Mouse (Mus musculus): ENCODE data around the gene Mpo. TPM values are rescaled to one million over a fixed set of nuclear protein-coding genes. Genes with fewer than 3 reads are reported as not detected.

Gene Mpo
- polyA plus RNA-seq, 1 experiment, result 0.51 TPM

DNA sequence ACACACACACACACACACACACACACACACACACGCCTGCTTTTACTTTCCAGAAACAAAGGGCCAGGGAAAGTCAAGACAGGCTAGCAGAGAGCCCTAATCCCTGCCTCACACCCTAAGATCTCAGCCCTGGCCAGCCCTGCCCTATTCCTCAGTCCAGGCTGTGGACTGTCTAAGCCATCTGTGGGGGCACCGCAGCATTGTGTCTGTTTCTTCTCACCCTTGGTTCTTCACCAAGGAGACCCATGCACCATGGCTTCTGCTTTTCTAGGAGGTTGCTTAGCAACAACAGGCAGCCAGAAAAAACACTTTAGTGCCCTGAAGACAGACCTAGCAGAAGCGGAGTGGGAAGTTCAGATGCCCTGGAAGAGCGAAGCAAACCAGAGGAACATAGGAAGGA lies 18.0 kb downstream of the Mpo start:
- DNase-seq (ENCODE audit: low read depth), result peak; percentile 49
- TF ChIP-seq POLR2A (IDR thresholded peaks at IDR 0.05; ENCODE audit: borderline replicate concordance, extremely low read depth, insufficient read depth, insufficient read length, poor library complexity, severe bottlenecking) (no peak), CTCF (IDR thresholded peaks at IDR 0.05; ENCODE audit: borderline replicate concordance, extremely low read depth, insufficient read depth, insufficient read length) (no peak)

DNA sequence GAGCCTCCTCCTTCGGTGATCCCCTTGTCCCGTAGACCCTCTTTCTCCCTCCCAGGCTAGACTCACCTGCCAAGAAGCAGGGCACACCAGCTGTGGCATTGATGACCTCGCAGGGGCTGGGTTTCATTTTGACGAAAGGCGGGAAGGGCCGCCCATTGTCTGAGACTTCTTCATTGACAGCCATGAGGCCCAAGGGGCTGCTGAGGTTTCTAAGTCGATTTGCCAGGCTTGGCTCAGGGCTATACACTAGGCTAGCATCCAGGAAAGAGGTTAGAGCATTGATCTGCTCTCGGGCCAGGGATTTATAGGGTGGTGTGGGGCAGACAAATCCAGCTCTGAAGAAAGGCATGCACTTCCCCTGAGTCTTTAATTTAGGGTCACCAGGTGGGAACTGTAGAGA lies 21.4 kb downstream of the Mpo start:
- no peak for DNase-seq (ENCODE audit: low read depth)
- TF ChIP-seq POLR2A (IDR thresholded peaks at IDR 0.05; ENCODE audit: borderline replicate concordance, extremely low read depth, insufficient read depth, insufficient read length, poor library complexity, severe bottlenecking) (no peak), CTCF (IDR thresholded peaks at IDR 0.05; ENCODE audit: borderline replicate concordance, extremely low read depth, insufficient read depth, insufficient read length) (no peak)

DNA sequence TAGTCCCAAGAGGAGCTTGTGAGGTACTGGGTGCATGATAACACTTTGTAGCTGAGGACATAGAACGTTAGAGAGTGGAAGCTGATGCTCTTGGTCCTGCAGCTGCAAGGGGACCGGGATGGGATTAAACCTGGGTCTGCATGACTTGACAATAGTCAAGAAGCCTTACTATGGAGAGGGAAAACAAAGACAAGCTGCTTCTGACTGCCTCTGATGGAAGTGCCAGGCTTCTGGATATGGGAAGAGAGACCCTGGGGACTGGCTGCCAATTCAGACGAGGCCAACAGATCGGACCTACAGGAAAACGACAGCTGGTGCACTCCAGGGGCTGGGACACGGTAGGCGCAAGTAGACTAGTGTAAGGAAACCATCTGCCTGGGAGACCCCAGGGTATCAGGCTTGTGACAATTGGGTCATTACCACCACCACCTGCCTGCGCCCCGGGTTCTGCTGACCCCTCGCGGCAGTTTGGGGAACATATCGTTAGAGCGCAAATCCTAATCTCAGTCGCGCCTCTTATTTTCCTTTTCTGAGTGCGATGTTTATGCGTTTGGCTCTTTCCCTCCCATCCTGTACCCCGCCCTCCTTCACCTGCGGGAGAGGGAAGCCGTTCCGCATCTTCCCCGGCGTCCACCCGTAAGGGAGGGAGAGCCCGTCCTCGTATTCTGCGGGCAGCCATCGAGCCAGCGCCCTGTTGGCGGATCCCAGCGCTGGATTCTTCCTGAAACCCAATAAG lies 23.5 kb downstream of the Mpo start:
- DNase-seq (ENCODE audit: low read depth), result peak; percentile 88
- TF ChIP-seq CTCF (IDR thresholded peaks at IDR 0.05; ENCODE audit: borderline replicate concordance, extremely low read depth, insufficient read depth, insufficient read length) (peak; percentile 87), POLR2A (IDR thresholded peaks at IDR 0.05; ENCODE audit: borderline replicate concordance, extremely low read depth, insufficient read depth, insufficient read length, poor library complexity, severe bottlenecking) (no peak)

DNA sequence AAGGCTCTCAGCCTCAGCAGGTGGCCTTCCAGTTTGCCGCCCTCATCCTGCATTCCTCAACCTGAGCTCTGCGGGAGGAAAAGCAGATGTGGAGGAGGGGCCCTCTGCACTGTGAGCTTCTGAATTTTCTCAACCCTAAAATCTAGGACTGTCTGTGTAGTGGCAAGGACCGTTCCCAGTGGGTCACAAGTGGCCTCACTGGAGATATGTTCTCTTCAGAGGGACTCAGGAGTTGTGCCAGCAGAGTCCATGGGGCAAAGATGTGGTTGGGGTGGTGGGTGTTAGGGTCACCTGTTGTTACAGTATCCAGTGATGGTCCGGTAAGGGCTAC lies 24.0 kb downstream of the Mpo start:
- no peak for DNase-seq (ENCODE audit: low read depth)
- TF ChIP-seq CTCF (IDR thresholded peaks at IDR 0.05; ENCODE audit: borderline replicate concordance, extremely low read depth, insufficient read depth, insufficient read length) (no peak), POLR2A (IDR thresholded peaks at IDR 0.05; ENCODE audit: borderline replicate concordance, extremely low read depth, insufficient read depth, insufficient read length, poor library complexity, severe bottlenecking) (no peak)

DNA sequence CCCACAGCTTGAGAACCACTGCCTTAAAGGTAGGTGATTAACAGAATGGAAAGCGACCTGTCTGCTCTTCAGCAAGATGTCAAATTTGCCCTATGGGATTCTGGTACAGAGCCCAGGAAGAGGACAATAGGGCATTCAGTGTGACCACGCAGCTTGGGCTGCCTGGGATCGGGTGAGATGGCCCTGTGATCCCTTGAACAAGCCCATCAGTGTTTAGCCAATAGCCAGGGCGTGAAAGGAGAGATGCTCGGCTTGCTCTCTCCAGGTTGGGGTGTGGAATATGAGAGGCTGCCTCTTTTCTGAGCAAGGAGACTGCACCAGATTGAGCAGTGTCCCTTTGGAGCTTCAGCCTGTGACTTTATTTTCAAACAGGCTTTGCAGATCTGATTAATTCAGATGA lies 28.1 kb downstream of the Mpo start:
- DNase-seq (ENCODE audit: low read depth), result no peak
- TF ChIP-seq POLR2A (IDR thresholded peaks at IDR 0.05; ENCODE audit: borderline replicate concordance, extremely low read depth, insufficient read depth, insufficient read length, poor library complexity, severe bottlenecking) (no peak), CTCF (IDR thresholded peaks at IDR 0.05; ENCODE audit: borderline replicate concordance, extremely low read depth, insufficient read depth, insufficient read length) (no peak)

DNA sequence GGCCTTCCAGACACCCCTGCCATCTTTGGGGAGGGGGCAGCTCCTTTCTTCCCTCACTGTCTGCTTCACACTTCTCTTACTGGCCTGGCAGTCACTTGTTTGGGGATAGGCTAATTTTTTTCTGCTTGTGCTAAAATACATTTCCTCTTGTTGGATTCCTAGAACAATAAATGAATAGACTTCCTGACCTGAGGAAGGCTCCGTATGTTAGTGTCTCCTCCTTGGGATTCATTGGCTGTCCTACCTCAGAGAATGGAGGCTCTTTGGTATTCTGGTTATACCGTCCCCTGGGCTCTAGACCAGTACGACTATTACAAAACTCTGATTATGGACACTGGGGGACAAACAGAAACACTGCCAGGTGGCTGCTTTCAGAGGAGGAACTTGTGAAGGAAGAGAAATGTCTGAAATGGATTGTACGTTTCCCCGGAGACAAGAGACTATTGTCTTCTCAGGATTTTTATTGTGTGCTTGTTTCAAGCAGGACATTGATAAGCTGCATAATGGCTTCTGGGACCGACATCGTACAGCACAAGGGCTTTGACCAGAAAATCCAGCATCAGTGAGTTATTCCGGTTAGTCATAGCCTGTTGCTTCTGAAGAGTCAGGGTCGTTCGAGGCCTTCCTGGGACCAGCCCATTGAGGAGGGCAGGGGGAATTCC lies 35.0 kb downstream of the Mpo start, which contains the start of gene Lpo:
Gene Lpo (minus strand): TSS at position 51 of the 662 bp plus-strand sequence.
- TF ChIP-seq CTCF (IDR thresholded peaks at IDR 0.05; ENCODE audit: borderline replicate concordance, extremely low read depth, insufficient read depth, insufficient read length) (no peak), POLR2A (IDR thresholded peaks at IDR 0.05; ENCODE audit: borderline replicate concordance, extremely low read depth, insufficient read depth, insufficient read length, poor library complexity, severe bottlenecking) (no peak)
- peak; percentile 42 for DNase-seq (ENCODE audit: low read depth)

DNA sequence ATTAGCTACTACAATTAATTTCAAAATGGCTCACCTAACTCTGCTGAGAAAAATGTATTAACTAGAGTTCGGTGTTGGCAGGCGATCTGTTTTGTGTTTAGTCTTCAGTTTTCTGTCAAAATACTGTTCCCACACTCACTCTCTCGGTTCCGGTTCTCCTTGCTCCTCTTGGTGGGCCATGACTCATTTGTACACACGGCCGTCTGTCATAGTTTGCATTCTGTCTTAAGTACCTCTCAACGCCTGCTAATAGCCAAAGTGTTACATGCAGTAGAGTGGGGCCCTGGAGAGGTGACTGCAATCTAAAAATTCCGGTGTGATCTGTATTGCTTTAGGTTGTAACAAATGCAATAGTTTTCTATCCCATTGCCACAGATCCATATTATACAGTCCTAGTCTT lies 47.3 kb downstream of the Mpo start:
- no peak for DNase-seq (ENCODE audit: low read depth)
- TF ChIP-seq POLR2A (IDR thresholded peaks at IDR 0.05; ENCODE audit: borderline replicate concordance, extremely low read depth, insufficient read depth, insufficient read length, poor library complexity, severe bottlenecking), result no peak
- no peak for TF ChIP-seq CTCF (IDR thresholded peaks at IDR 0.05; ENCODE audit: borderline replicate concordance, extremely low read depth, insufficient read depth, insufficient read length)

DNA sequence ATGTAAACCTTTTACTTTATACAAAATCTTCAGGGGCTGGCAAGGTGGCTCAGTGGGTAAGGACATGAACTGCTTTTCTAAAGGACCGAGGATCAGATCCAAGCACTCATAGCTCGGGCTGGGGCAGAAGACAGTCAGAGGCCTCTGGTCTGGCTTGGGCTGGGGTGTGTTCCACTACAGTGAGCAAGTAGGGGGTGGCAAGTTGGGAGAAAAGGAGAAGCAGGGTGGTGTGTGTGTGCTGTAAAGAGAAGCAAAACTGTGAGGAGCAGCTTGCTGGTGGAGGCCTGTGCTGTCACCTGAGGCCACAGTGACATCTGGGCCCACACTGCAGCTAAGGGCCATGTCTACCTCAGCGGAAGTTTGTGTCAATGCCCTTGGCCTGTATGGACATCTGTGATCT lies 48.1 kb downstream of the Mpo start:
- TF ChIP-seq POLR2A (IDR thresholded peaks at IDR 0.05; ENCODE audit: borderline replicate concordance, extremely low read depth, insufficient read depth, insufficient read length, poor library complexity, severe bottlenecking), result no peak
- no peak for TF ChIP-seq CTCF (IDR thresholded peaks at IDR 0.05; ENCODE audit: borderline replicate concordance, extremely low read depth, insufficient read depth, insufficient read length)
- no peak for DNase-seq (ENCODE audit: low read depth)

DNA sequence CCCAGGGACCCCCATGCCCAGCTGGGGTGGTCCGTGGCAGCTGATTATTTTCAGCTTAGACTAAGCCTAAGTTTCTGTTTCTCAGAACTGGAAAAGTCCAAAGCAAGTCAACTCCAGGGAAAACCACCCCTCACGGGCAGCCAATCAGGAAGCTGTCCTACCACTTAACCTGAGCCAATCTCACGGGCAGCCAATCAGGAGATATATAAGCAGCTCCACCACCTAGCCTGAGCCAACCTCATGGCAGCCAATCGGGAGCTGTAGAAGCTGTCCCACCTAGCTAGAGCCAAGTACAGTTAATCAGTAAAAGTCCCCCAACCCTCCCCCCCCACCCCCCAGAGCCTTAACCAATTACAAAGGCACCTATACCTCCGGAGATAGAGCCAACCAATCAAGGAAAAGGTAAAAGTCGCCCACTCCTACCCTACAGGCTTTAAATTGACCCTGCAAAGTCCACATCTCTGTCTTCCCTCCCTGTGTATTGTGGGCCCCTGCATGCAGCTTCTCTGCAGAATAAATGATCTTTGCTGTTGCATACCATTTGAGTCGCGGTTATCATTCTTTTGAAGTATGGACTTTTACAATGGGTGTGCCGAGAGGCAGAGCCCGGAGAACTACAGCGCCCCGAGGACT lies 53.7 kb downstream of the Mpo start:
- TF ChIP-seq CTCF (IDR thresholded peaks at IDR 0.05; ENCODE audit: borderline replicate concordance, extremely low read depth, insufficient read depth, insufficient read length) (no peak), POLR2A (IDR thresholded peaks at IDR 0.05; ENCODE audit: borderline replicate concordance, extremely low read depth, insufficient read depth, insufficient read length, poor library complexity, severe bottlenecking) (no peak)
- DNase-seq (ENCODE audit: low read depth), result no peak

DNA sequence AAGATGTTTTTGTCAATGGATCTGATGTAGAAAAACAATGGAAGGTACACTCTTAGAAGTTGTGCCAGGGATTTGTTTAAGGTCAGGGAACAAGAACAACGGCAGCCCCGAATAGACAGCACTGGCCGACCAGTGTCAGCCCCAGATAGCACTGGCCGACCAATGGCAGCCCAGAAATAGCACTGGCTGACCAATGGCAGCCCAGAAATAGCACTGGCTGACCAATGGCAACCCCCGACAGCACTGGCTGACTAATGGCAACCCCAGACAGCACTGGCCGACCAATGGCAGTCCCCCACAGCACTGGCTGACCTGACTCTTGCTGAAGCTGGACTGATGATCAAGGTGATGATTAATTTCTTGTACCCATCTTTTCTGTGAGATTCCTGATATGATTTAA lies 54.5 kb downstream of the Mpo start:
- DNase-seq (ENCODE audit: low read depth), result peak; percentile 31
- TF ChIP-seq CTCF (IDR thresholded peaks at IDR 0.05; ENCODE audit: borderline replicate concordance, extremely low read depth, insufficient read depth, insufficient read length) (no peak), POLR2A (IDR thresholded peaks at IDR 0.05; ENCODE audit: borderline replicate concordance, extremely low read depth, insufficient read depth, insufficient read length, poor library complexity, severe bottlenecking) (no peak)

DNA sequence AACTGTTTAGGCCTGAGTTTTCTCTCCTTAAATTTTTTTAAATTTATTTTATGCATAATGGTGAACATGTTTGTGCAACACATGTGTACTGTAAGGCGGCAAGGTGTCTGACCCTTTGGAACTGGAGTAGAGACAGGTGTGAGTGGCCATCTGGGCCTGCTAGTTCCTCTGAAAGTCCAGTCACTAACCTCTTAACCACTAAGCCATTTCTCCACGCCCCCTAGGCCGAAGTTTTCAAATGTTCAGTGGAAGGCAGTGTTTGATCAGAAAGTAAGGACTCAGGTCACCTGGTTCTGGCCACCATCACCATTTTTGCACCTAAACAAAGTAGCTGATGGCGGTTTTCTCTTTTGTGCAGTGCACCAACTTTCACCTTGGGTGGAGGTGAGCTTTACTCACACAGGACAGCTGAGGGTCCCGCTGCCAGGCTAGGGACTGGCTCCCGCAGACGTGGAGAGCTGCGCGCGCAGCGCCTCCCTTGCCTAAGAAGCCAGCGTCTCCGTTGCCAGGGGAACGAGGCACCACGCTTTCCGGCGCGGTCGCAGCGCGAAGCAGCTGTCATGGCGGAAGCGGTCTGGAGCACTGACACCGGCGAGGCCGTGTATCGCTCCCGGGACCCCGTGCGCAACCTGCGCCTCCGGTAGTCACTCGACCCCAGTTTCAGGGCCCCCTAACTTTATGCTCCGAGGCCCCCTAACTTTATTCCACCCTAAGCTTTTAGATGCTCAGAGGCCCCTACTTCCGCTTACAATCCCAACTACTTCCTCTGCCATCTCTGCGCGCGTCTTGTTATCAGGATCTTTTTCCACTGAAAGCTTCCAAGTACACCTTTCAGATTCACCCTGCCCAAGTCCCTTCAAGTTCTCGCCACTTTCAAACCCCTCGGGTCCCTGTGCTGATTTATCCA lies 59.6 kb downstream of the Mpo start, which contains the start of gene Mks1:
Gene Mks1 (plus strand): TSS at position 526 of the 907 bp plus-strand sequence.
- TF ChIP-seq POLR2A (IDR thresholded peaks at IDR 0.05; ENCODE audit: borderline replicate concordance, extremely low read depth, insufficient read depth, insufficient read length, poor library complexity, severe bottlenecking), result peak; percentile 74; the same call in 1 of the 2 replicates
- TF ChIP-seq CTCF (IDR thresholded peaks at IDR 0.05; ENCODE audit: borderline replicate concordance, extremely low read depth, insufficient read depth, insufficient read length), result no peak
- DNase-seq (ENCODE audit: low read depth), result peak; percentile 98
